Mouse (Mus musculus) limb, embryonic 13.5 days (tissue): ENCODE data around the gene Zfhx3. TPM values are rescaled to one million over a fixed set of nuclear protein-coding genes. Genes with fewer than 3 reads are reported as not detected.
A peak's percentile ranks its signal among the peaks of the same experiment; 100 is the strongest.

Experiments used
- ATAC-seq: fragments of 200-750 bp; cut with Nextera tagmentation; 2 replicates; pipeline ENCODE4 v1.8.0; 2017; ENCODE audit warnings: low read depth, moderate number of reproducible peaks, moderate TSS enrichment; ENCODE audit not compliant: low FRiP score
- H3K27ac ChIP-seq: fragments of 300-500 bp; sonication (generic); 2 replicates; pipeline ENCODE4 v1.5.1; 2015; ENCODE audit warnings: inconsistent platforms, mild to moderate bottlenecking, moderate library complexity
- H3K27me3 ChIP-seq: fragments of 300-500 bp; sonication (generic); 2 replicates; pipeline ENCODE4 v1.6.1; 2015; ENCODE audit warnings: mild to moderate bottlenecking, inconsistent platforms
- H3K36me3 ChIP-seq: fragments of 300-500 bp; sonication (generic); 2 replicates; pipeline ENCODE4 v1.6.1; 2015; ENCODE audit warnings: inconsistent platforms, mild to moderate bottlenecking, moderate library complexity
- H3K4me1 ChIP-seq: fragments of 300-500 bp; sonication (generic); 2 replicates; pipeline ENCODE4 v1.6.1; 2015; ENCODE audit warnings: inconsistent platforms
- H3K4me2 ChIP-seq: fragments of 300-500 bp; sonication (generic); replicated peaks from 2 replicates; pipeline ENCODE4 v1.6.1; 2015; ENCODE audit warnings: inconsistent platforms, mild to moderate bottlenecking, moderate library complexity
- H3K4me3 ChIP-seq: fragments of 300-500 bp; sonication (generic); 2 replicates; pipeline ENCODE4 v1.5.1; 2015; ENCODE audit warnings: moderate library complexity, mild to moderate bottlenecking, inconsistent platforms
- H3K9ac ChIP-seq: fragments of 300-500 bp; sonication (generic); 2 replicates; pipeline ENCODE4 v1.6.1; 2015; ENCODE audit warnings: mild to moderate bottlenecking, inconsistent platforms
- H3K9me3 ChIP-seq: fragments of 300-500 bp; sonication (generic); 2 replicates; pipeline ENCODE4 v1.6.1; 2016; ENCODE audit warnings: inconsistent platforms
- WGBS: fragments of 180-500 bp; shearing (Covaris S2); methylation state at CpG from one replicate; pipeline ENCODE4 v1.1.7; 2015; 5-methylcytosine and 5-hydroxymethylcytosine counted together
- polyA plus RNA-seq: library from polyadenylated mRNA; unstranded; fragments of >200 nt; fragmentation: Nextera tagmentation; extraction: Ambion mirVana; gene quantifications from 2 replicates; pipeline ENCODE4 v1.2.1, GENCODE M21; 2015

Zfhx3 gene
- polyA plus RNA-seq, 1 experiment from 2014 or later: 44.1 TPM

DNA sequence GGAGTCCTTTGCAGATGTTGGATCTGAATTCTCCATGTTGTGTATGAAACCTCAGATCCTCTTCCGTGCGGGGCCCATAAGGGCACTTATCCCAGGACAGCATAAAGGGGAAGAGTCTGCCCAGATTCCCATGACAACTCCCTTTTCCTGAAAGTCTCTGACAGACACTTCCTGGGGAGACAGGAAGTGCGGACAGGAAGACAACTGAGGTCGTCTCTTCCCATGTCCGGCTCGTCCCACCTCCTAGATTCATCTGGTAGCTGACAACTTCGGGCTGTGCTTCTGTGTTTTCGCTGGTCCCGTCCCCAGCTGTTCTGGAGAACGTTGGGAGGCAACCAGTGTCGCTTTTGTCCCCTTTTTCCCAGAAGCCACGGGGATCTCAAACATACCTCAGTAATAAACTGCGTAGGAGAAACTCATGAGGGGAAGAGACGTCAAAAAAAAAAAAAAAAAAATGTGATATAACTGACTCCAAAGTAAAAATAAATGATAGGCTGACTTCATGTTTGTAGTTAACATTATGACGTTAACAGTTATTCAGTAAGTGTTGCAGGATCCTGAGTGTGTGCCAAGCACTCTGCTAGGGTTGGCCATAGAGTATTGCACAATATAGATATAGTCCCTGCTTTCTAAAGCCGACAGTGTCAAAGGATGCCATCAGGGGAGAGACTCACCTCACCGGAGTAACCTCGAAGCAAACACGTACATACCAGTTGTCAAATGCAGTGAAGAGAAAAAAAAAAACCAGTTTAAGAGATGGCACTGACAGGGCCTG, 653.5 kb downstream of the Zfhx3 start:
- no peaks in the 10 kb centered on the region for H3K36me3 ChIP-seq
- no peaks in the 10 kb centered on the region for H3K9me3 ChIP-seq
- 75% methylated on average over 19 of the region's 19 CpGs for WGBS
- H3K4me3 ChIP-seq: no peak overlapping the region
- H3K4me1 ChIP-seq: peaks cover 54% of the 10 kb centered on the region
- ATAC-seq: no peak
- H3K27ac ChIP-seq: peak overlapping the region; percentile 86; the same call in 1 of the 2 replicates
- H3K4me2 ChIP-seq: no peak overlapping the region
- no peaks in the 10 kb centered on the region for H3K27me3 ChIP-seq
- no peak overlapping the region for H3K9ac ChIP-seq

DNA sequence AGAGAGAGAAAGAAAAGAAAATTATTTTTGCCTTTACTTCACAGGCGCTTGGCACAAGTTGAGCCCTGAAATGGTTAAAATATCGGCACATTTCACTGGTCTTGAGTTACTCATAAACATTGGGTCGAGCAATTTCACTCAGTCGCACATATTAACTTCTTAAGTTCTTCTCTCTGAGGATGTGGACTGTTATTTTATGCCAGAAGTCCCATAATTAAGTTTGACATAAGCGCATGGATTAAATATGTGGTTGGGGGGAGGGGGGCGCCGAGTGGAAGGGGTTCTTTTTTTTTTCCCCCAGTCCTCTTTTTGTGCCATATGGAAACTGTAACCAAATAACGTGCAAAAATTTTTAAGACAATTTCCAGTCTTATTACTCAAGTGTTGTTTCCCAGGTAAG, 656.6 kb downstream of the Zfhx3 start:
- WGBS: 19% methylated on average over 8 of the region's 8 CpGs
- Histone ChIP-seq H3K27me3 (no peaks in the 10 kb centered on the region), H3K9ac (no peak overlapping the region), H3K27ac (peak overlapping the region; percentile 78; the same call in 1 of the 2 replicates), H3K4me2 (peak overlapping the region; percentile 25), H3K9me3 (peaks cover 6% of the 10 kb centered on the region; the same call in 1 of the 2 replicates), H3K36me3 (no peaks in the 10 kb centered on the region), H3K4me1 (peaks cover 38% of the 10 kb centered on the region), H3K4me3 (no peak overlapping the region)
- peak; percentile 55 for ATAC-seq

DNA sequence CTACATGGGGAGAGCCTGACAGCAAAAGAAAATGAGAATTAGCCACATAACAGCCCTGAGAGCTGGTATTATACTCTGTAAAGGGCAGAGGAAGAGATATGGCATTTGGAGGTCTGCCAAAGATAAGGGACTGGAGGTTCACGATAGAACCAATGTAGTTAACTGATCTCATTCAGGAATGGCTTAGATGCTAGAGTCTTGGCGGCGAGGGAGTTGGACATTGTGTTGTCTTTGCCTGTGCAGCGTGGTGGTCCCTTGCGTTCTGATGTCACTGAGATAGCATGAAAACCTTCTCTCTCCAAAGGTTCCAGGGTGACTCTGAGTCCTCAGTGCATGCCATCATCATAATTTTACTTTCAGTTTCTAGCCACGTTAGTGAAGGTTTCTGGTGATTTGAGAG, 657.1 kb downstream of the Zfhx3 start:
- peaks cover 33% of the 10 kb centered on the region for H3K4me1 ChIP-seq
- H3K27ac ChIP-seq: peak overlapping the region; percentile 78
- H3K4me3 ChIP-seq: no peak overlapping the region
- H3K9me3 ChIP-seq: peaks cover 6% of the 10 kb centered on the region; the same call in 1 of the 2 replicates
- 0 out of 2 replicates have a peak overlapping the region, but pooled peaks have one; percentile 25 for H3K4me2 ChIP-seq
- no peak for ATAC-seq
- no peaks in the 10 kb centered on the region for H3K27me3 ChIP-seq
- WGBS: 80% methylated on average over 6 of the region's 6 CpGs
- H3K9ac ChIP-seq: no peak overlapping the region
- H3K36me3 ChIP-seq: no peaks in the 10 kb centered on the region

GRCm38 (mm10) chr8:108608678-108609077, 666.2 kb downstream of the Zfhx3 start:
- Histone ChIP-seq H3K4me3 (no peak overlapping the region), H3K27ac (no peak overlapping the region), H3K9ac (no peak overlapping the region), H3K4me2 (no peak overlapping the region), H3K9me3 (no peaks in the 10 kb centered on the region), H3K36me3 (no peaks in the 10 kb centered on the region), H3K4me1 (peaks cover 21% of the 10 kb centered on the region), H3K27me3 (no peaks in the 10 kb centered on the region)
- no peak for ATAC-seq
- 71% methylated on average over 5 of the region's 5 CpGs for WGBS

- no peaks in the 10 kb centered on the region for H3K36me3 ChIP-seq
- no peak overlapping the region for H3K4me3 ChIP-seq
- WGBS: 55% methylated on average over 5 of the region's 5 CpGs
- no peak for ATAC-seq
- no peak overlapping the region for H3K4me2 ChIP-seq
- no peak overlapping the region for H3K9ac ChIP-seq
- peaks cover 21% of the 10 kb centered on the region for H3K4me1 ChIP-seq
- H3K27me3 ChIP-seq: no peaks in the 10 kb centered on the region
- no peak overlapping the region for H3K27ac ChIP-seq
- no peaks in the 10 kb centered on the region for H3K9me3 ChIP-seq
Observed at GRCm38 (mm10) chr8:108609114-108609513, 666.7 kb downstream of the Zfhx3 start.

DNA sequence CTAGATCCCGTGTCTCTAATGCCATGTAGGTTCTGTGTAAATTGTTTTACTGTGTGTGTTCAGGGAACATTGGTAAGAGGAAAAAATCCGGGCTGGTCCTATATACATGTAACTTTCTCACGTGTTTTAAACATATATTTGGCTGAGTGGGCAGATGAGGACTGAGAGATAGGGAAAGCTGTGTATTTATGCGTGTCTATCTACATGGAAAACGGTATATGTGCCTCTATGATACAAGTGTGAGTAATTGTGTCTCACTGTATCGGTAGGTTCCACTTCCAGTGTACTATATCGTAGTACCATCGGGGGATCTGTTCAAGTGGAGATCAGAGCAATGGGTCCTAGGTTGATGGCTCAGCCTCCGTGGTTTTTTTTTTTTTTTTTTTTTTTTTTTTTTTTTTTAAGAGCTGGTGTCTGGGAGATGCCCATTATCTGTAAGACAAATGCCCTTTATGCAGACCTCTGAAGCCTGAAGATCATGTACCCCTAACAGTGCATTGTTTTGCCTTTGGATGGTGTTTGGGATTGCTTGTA, 668.8 kb downstream of the Zfhx3 start:
- no peaks in the 10 kb centered on the region for H3K9me3 ChIP-seq
- peaks cover 21% of the 10 kb centered on the region for H3K4me1 ChIP-seq
- H3K27me3 ChIP-seq: no peaks in the 10 kb centered on the region
- no peak overlapping the region for H3K9ac ChIP-seq
- no peak overlapping the region for H3K4me2 ChIP-seq
- H3K4me3 ChIP-seq: no peak overlapping the region
- ATAC-seq: no peak
- H3K27ac ChIP-seq: no peak overlapping the region
- 90% methylated on average over 9 of the region's 9 CpGs for WGBS
- H3K36me3 ChIP-seq: no peaks in the 10 kb centered on the region

GRCm38 (mm10) chr8:108611792-108612413, 669.5 kb downstream of the Zfhx3 start:
- no peak overlapping the region for H3K4me3 ChIP-seq
- H3K27me3 ChIP-seq: no peaks in the 10 kb centered on the region
- H3K4me1 ChIP-seq: peaks cover 21% of the 10 kb centered on the region
- 62% methylated on average over 11 of the region's 11 CpGs for WGBS
- no peak overlapping the region for H3K9ac ChIP-seq
- 0 out of 2 replicates have a peak overlapping the region, but pooled peaks have one; percentile 14 for H3K4me2 ChIP-seq
- no peak overlapping the region for H3K27ac ChIP-seq
- H3K36me3 ChIP-seq: no peaks in the 10 kb centered on the region
- ATAC-seq: no peak
- no peaks in the 10 kb centered on the region for H3K9me3 ChIP-seq

- H3K27ac ChIP-seq: no peak overlapping the region
- H3K9me3 ChIP-seq: no peaks in the 10 kb centered on the region
- H3K4me3 ChIP-seq: no peak overlapping the region
- ATAC-seq: no peak
- WGBS: 17% methylated on average over 5 of the region's 5 CpGs
- no peak overlapping the region for H3K9ac ChIP-seq
- peaks cover 21% of the 10 kb centered on the region for H3K4me1 ChIP-seq
- H3K4me2 ChIP-seq: 0 out of 2 replicates have a peak overlapping the region, but pooled peaks have one; percentile 14
- no peaks in the 10 kb centered on the region for H3K36me3 ChIP-seq
- H3K27me3 ChIP-seq: no peaks in the 10 kb centered on the region
Observed at GRCm38 (mm10) chr8:108612815-108613214, 670.4 kb downstream of the Zfhx3 start.

DNA sequence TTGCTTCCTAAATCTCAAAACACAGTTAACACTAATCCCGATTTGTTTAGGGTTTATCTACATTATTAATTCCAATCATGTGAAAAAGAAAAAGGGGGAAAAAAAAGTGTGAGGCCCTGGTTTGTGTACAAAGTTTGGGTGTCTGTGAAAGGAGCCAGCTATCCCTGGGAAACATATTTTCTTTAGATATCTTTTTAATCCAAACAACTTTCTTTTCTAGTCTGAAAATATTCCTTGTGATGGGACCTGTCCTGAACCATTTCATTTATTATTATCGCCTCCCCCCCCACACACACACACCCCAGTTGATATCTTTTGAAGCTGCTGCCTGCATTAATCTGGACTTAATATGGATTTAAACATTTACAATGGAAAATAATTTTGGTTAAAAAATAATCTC, 670.8 kb downstream of the Zfhx3 start:
- Histone ChIP-seq H3K4me2 (no peak overlapping the region), H3K9ac (no peak overlapping the region), H3K9me3 (no peaks in the 10 kb centered on the region), H3K27ac (no peak overlapping the region), H3K4me1 (peaks cover 21% of the 10 kb centered on the region), H3K36me3 (no peaks in the 10 kb centered on the region), H3K27me3 (no peaks in the 10 kb centered on the region), H3K4me3 (no peak overlapping the region)
- no peak for ATAC-seq
- WGBS: 78% methylated on average over 2 of the region's 2 CpGs

- peaks cover 3% of the 10 kb centered on the region; the same call in 1 of the 2 replicates for H3K27me3 ChIP-seq
- H3K4me3 ChIP-seq: no peak overlapping the region
- no peaks in the 10 kb centered on the region for H3K9me3 ChIP-seq
- no peaks in the 10 kb centered on the region for H3K36me3 ChIP-seq
- ATAC-seq: no peak
- no peak overlapping the region for H3K4me2 ChIP-seq
- H3K27ac ChIP-seq: no peak overlapping the region
- no peak overlapping the region for H3K9ac ChIP-seq
- H3K4me1 ChIP-seq: peaks cover 13% of the 10 kb centered on the region
- WGBS: 21% methylated on average over 7 of the region's 7 CpGs
Observed at GRCm38 (mm10) chr8:108621296-108621695, 678.9 kb downstream of the Zfhx3 start.

GRCm38 (mm10) chr8:108623660-108624059, 681.2 kb downstream of the Zfhx3 start:
- Histone ChIP-seq H3K36me3 (no peaks in the 10 kb centered on the region), H3K4me1 (peaks cover 13% of the 10 kb centered on the region), H3K4me3 (no peak overlapping the region), H3K27ac (no peak overlapping the region), H3K9me3 (no peaks in the 10 kb centered on the region), H3K9ac (no peak overlapping the region), H3K4me2 (no peak overlapping the region), H3K27me3 (peaks cover 3% of the 10 kb centered on the region; the same call in 1 of the 2 replicates)
- 45% methylated on average over 5 of the region's 5 CpGs for WGBS
- ATAC-seq: no peak

GRCm38 (mm10) chr8:108625571-108626120, 683.2 kb downstream of the Zfhx3 start:
- ATAC-seq: no peak
- whole genome bisulfite sequencing: 76% methylated on average over 9 of the region's 9 CpGs

More at GRCm38 (mm10) chr8:108625571-108626120, 683.2 kb downstream of the Zfhx3 start:
- H3K9me3 ChIP-seq: no peaks in the 10 kb centered on the region
- H3K4me1 ChIP-seq: peaks cover 23% of the 10 kb centered on the region
- peaks cover 3% of the 10 kb centered on the region; the same call in 1 of the 2 replicates for H3K27me3 ChIP-seq
- no peak overlapping the region for H3K9ac ChIP-seq
- no peak overlapping the region for H3K27ac ChIP-seq
- no peak overlapping the region for H3K4me3 ChIP-seq
- no peaks in the 10 kb centered on the region for H3K36me3 ChIP-seq
- H3K4me2 ChIP-seq: no peak overlapping the region
